In the genomic region with DNA sequence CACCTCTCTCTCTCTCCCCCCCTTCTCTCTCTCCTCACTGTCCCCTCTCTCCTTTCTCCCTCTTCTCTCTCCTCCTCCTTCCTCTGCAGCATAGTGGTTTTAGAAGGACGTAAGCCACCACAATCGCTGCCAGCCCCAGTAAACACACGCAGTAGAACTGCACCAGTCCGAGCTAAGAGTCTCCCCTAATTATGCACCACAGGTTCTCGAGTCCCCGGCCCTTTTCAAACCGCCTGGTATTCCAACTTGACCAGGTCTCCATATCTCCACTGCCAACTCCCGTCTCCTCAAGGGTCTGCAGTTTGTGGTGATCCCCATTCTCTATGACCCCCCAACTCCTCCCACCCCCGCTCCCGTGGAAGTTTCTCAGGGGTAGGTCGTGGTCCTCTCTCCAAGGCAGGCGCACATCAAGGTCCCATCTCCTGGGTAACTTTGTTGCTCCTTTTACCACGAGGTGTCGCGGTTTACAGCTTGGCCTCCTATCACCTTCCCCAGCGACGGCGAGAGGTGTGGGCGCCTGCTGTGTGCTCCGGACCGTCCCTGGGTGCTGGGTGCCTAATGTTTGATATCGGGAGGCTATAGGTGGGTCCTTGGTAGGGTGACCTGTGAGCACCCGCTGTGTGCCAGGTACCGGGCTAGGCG, we compare ENCODE assay signal across 9 mouse cellular contexts. TPM values are rescaled to one million over a fixed set of nuclear protein-coding genes. Genes with fewer than 3 reads are reported as not detected.
DNase-seq lines count a peak whose midpoint lies in the region; ATAC-seq and TF ChIP-seq lines count a peak whose summit lies in the region.
"Had no signal": no experiment of that assay in that cellular context is flagged by ENCODE, and none has a peak within 500 bp of the region (broad histone marks: within the 10 kb centered on the region; RNA-seq: fewer than 3 reads in every experiment).

No protein-coding gene starts in this region.

- peak; percentile 47 for DNase-seq in lung, embryonic 14.5 days
- DNase-seq in lung, postnatal 10 days: no peak
- peak; percentile 53 for DNase-seq in embryo, embryonic 9.5 days (ENCODE audit: extremely low spot score)
- DNase-seq in limb, embryonic 14.5 days (ENCODE audit: low spot score): no peak
- DNase-seq in ovary, postnatal 14 days (ENCODE audit: low spot score): no peak
- DNase-seq in gastrocnemius, postnatal 10 days: no peak

- no peak for TF ChIP-seq POLR2A in limb, embryonic 14.5 days (IDR thresholded peaks at IDR 0.05; ENCODE audit: borderline replicate concordance, extremely low read depth, insufficient read depth, insufficient read length)

- 0 out of 2 replicates have a peak overlapping the region, but pooled peaks have one; percentile 25 for H3K4me3 ChIP-seq in lung, embryonic 14.5 days (ENCODE audit: low read depth, low read length)
- peak overlapping the region; percentile 47 for H3K4me3 ChIP-seq in hindbrain, embryonic 12.5 days
- H3K4me3 ChIP-seq in limb, embryonic 14.5 days (replicated peaks; ENCODE audit: low read length): peak overlapping the region; percentile 31
- peak overlapping the region; percentile 55 for H3K4me3 ChIP-seq in neural tube, embryonic 13.5 days

- peaks cover 77% of the 10 kb centered on the region for H3K27me3 ChIP-seq in lung, embryonic 14.5 days (ENCODE audit: insufficient read depth, low read length)
- H3K27me3 ChIP-seq in hindbrain, embryonic 12.5 days: peaks cover 90% of the 10 kb centered on the region
- peaks cover 86% of the 10 kb centered on the region for H3K27me3 ChIP-seq in limb, embryonic 14.5 days (ENCODE audit: control insufficient read depth, insufficient read depth, low read length)
- H3K27me3 ChIP-seq in neural tube, embryonic 13.5 days: peaks cover 89% of the 10 kb centered on the region

- peak; percentile 46 for TF ChIP-seq CTCF in lung, embryonic 14.5 days (IDR thresholded peaks at IDR 0.05; ENCODE audit: low read depth)

- H3K9ac ChIP-seq in lung, embryonic 14.5 days: no peak overlapping the region
- H3K9ac ChIP-seq in hindbrain, embryonic 12.5 days: 0 out of 2 replicates have a peak overlapping the region, but pooled peaks have one; percentile 47
- no peak overlapping the region for H3K9ac ChIP-seq in limb, embryonic 14.5 days (ENCODE audit: low read depth, low read length, severe bottlenecking)
- H3K9ac ChIP-seq in neural tube, embryonic 13.5 days: 0 out of 2 replicates have a peak overlapping the region, but pooled peaks have one; percentile 50

- no peaks in the 10 kb centered on the region for H3K4me1 ChIP-seq in lung, embryonic 14.5 days (ENCODE audit: insufficient read depth)
- peaks cover 42% of the 10 kb centered on the region for H3K4me1 ChIP-seq in hindbrain, embryonic 12.5 days
- peaks cover 8% of the 10 kb centered on the region; the same call in 1 of the 2 replicates for H3K4me1 ChIP-seq in limb, embryonic 14.5 days (ENCODE audit: control insufficient read depth, insufficient read depth, low read length)
- H3K4me1 ChIP-seq in neural tube, embryonic 13.5 days (replicated peaks): peaks cover 47% of the 10 kb centered on the region

- no peak for ATAC-seq in lung, embryonic 14.5 days (ENCODE audit: insufficient read depth)
- no peak for ATAC-seq in hindbrain, embryonic 12.5 days (ENCODE audit: low FRiP score)
- ATAC-seq in limb, embryonic 14.5 days (ENCODE audit: low FRiP score, low read depth): no peak
- ATAC-seq in neural tube, embryonic 13.5 days (ENCODE audit: low read depth): no peak

- no peak overlapping the region for H3K27ac ChIP-seq in lung, embryonic 14.5 days (ENCODE audit: low read depth)
- no peak overlapping the region for H3K27ac ChIP-seq in hindbrain, embryonic 12.5 days
- H3K27ac ChIP-seq in limb, embryonic 14.5 days (replicated peaks; ENCODE audit: low read depth, low read length): no peak overlapping the region
- no peak overlapping the region for H3K27ac ChIP-seq in neural tube, embryonic 13.5 days (replicated peaks)
- H3K27ac ChIP-seq: macrophage had no signal

- WGBS in lung, embryonic 14.5 days: 1% methylated on average over 25 of the region's 25 CpGs
- under 1% methylated on average over 25 of the region's 25 CpGs for WGBS in hindbrain, embryonic 12.5 days
- under 1% methylated on average over 25 of the region's 25 CpGs for WGBS in limb, embryonic 14.5 days
- under 1% methylated on average over 25 of the region's 25 CpGs for WGBS in neural tube, embryonic 13.5 days

- no peaks in the 10 kb centered on the region for H3K36me3 ChIP-seq in lung, embryonic 14.5 days (ENCODE audit: insufficient read depth)
- no peaks in the 10 kb centered on the region for H3K36me3 ChIP-seq in hindbrain, embryonic 12.5 days
- no peaks in the 10 kb centered on the region for H3K36me3 ChIP-seq in limb, embryonic 14.5 days (ENCODE audit: control insufficient read depth, insufficient read depth, low read length)
- no peaks in the 10 kb centered on the region for H3K36me3 ChIP-seq in neural tube, embryonic 13.5 days

- H3K4me2 ChIP-seq in lung, embryonic 14.5 days: peak overlapping the region; percentile 59
- H3K4me2 ChIP-seq in hindbrain, embryonic 12.5 days (replicated peaks): peak overlapping the region; percentile 93
- H3K4me2 ChIP-seq in limb, embryonic 14.5 days (replicated peaks; ENCODE audit: low read depth, low read length, severe bottlenecking): peak overlapping the region; percentile 52
- H3K4me2 ChIP-seq in neural tube, embryonic 13.5 days: peak overlapping the region; percentile 94

- H3K9me3 ChIP-seq in lung, embryonic 14.5 days (ENCODE audit: low read depth, low read length): no peaks in the 10 kb centered on the region
- H3K9me3 ChIP-seq in hindbrain, embryonic 12.5 days (replicated peaks): peaks cover 6% of the 10 kb centered on the region
- H3K9me3 ChIP-seq in limb, embryonic 14.5 days (ENCODE audit: control insufficient read depth, low read length): peaks cover 6% of the 10 kb centered on the region
- 0 out of 2 replicates have a peak, but pooled peaks cover 5% of the 10 kb centered on the region for H3K9me3 ChIP-seq in neural tube, embryonic 13.5 days

RNA-seq across cellular contexts. Expression of a gene that starts 6.6 kb away (rescaled TPM):
- polyA plus RNA-seq in lung, embryonic 14.5 days (2014; fragmentation: Nextera tagmentation; extraction: Ambion mirVana): 0.04 TPM in 1 of 2 replicates, not detected in the other
- polyA plus RNA-seq in hindbrain, embryonic 12.5 days (2016; fragmentation: Nextera tagmentation; extraction: Ambion mirVana): 1.8 TPM in 2 replicates
- 0.11 and 0.18 TPM in 2 replicates for polyA plus RNA-seq in limb, embryonic 14.5 days (2012; rRNA removed)
- 0.06 and 0.11 TPM in 2 replicates for polyA plus RNA-seq in limb, embryonic 14.5 days (2014; fragmentation: Nextera tagmentation; extraction: Ambion mirVana)
- 3.3 and 3.4 TPM in 2 replicates for polyA plus RNA-seq in neural tube, embryonic 13.5 days (2015; fragmentation: Nextera tagmentation; extraction: Ambion mirVana)
- under 1 TPM in 1 of 2 experiments, not detected in 1; 0.12 TPM for total RNA-seq in gastrocnemius, postnatal 10 days (2021)
- polyA plus RNA-seq: macrophage had no signal

RNA-seq across cellular contexts. Expression of a gene that starts 15.7 kb away (rescaled TPM):
- 31.1 and 31.3 TPM in 2 replicates for polyA plus RNA-seq in lung, embryonic 14.5 days (2014; fragmentation: Nextera tagmentation; extraction: Ambion mirVana)
- polyA plus RNA-seq in hindbrain, embryonic 12.5 days (2016; fragmentation: Nextera tagmentation; extraction: Ambion mirVana): 42.0 and 45.0 TPM in 2 replicates
- 55.2 and 65.3 TPM in 2 replicates for polyA plus RNA-seq in limb, embryonic 14.5 days (2012; rRNA removed)
- 27.9 and 30.4 TPM in 2 replicates for polyA plus RNA-seq in limb, embryonic 14.5 days (2014; fragmentation: Nextera tagmentation; extraction: Ambion mirVana)
- polyA plus RNA-seq in neural tube, embryonic 13.5 days (2015; fragmentation: Nextera tagmentation; extraction: Ambion mirVana): 25.1 and 25.5 TPM in 2 replicates
- total RNA-seq in gastrocnemius, postnatal 10 days (2021): 10 to 100 TPM; 32.8 to 33.5 TPM

Comparison
In these comparisons a context has a peak if more than half of its experiments do, and no peak if none do; other contexts are left out.
1. DNase-seq: peak in lung, embryonic 14.5 days (single experiment) and embryo, embryonic 9.5 days (single experiment); none in lung, postnatal 10 days (single experiment), limb, embryonic 14.5 days (single experiment), ovary, postnatal 14 days (single experiment) and gastrocnemius, postnatal 10 days (single experiment).
2. H3K9ac ChIP-seq: peak in hindbrain, embryonic 12.5 days (single experiment) and neural tube, embryonic 13.5 days (single experiment); none in lung, embryonic 14.5 days (single experiment) and limb, embryonic 14.5 days (single experiment).
3. Peak in every context shown above with its lines, with median percentiles within 50 percentile points of each other: H3K4me2 ChIP-seq and H3K4me3 ChIP-seq.